Mouse (Mus musculus): Measurements from ENCODE around the gene Spag9.
A peak's percentile ranks its signal among the peaks of the same experiment; 100 is the strongest.
"Not testable (repeated sequence)": the region's sequence is repeated elsewhere in the genome, so short reads cannot be mapped to it uniquely, and the experiment has no call there.

Spag9 gene

GRCm38 (mm10) chr11:93987026-93987425 lies 8.9 kb upstream of the Spag9 start:
- no peak for DNase-seq

- DNase-seq: no peak
These were observed 8.1 kb upstream of the Spag9 start for GRCm38 (mm10) chr11:93987625-93988327.

- DNase-seq: no peak
These were observed 7.4 kb upstream of the Spag9 start for GRCm38 (mm10) chr11:93988328-93989062.

GRCm38 (mm10) chr11:93994531-93994930 lies 1.4 kb upstream of the Spag9 start:
- DNase-seq: peak; percentile 37

GRCm38 (mm10) chr11:93995111-93995719 lies 676 bp upstream of the Spag9 start:
- DNase-seq: peak; percentile 89

GRCm38 (mm10) chr11:93996306-93997140 lies 632 bp downstream of the Spag9 start:
- DNase-seq: peak; percentile 77

GRCm38 (mm10) chr11:93997141-93997775 lies 1.4 kb downstream of the Spag9 start:
- peak; percentile 61 for DNase-seq

GRCm38 (mm10) chr11:93999276-93999675 lies 3.4 kb downstream of the Spag9 start:
- no peak for DNase-seq

- DNase-seq: no peak
These were observed 7.5 kb downstream of the Spag9 start for GRCm38 (mm10) chr11:94003346-94003745.

GRCm38 (mm10) chr11:94019091-94019490 lies 23.2 kb downstream of the Spag9 start:
- DNase-seq: no peak

- no peak for DNase-seq
These were observed 24.5 kb downstream of the Spag9 start for GRCm38 (mm10) chr11:94020403-94020802.

GRCm38 (mm10) chr11:94026289-94026688 lies 30.4 kb downstream of the Spag9 start:
- no peak for DNase-seq

- no peak for DNase-seq
These were observed 36.2 kb downstream of the Spag9 start for GRCm38 (mm10) chr11:94032084-94032483.

GRCm38 (mm10) chr11:94032971-94033370 lies 37.1 kb downstream of the Spag9 start:
- no peak for DNase-seq

GRCm38 (mm10) chr11:94035974-94036373 lies 40.1 kb downstream of the Spag9 start:
- DNase-seq: peak; percentile 70

- no peak for DNase-seq
These were observed 45.6 kb downstream of the Spag9 start for GRCm38 (mm10) chr11:94041475-94041874.

GRCm38 (mm10) chr11:94042301-94042700 lies 46.4 kb downstream of the Spag9 start:
- DNase-seq: not testable (repeated sequence)

- peak; percentile 96 for DNase-seq
These were observed 48.4 kb downstream of the Spag9 start for GRCm38 (mm10) chr11:94043998-94044985.

GRCm38 (mm10) chr11:94045016-94045415 lies 49.1 kb downstream of the Spag9 start:
- DNase-seq: no peak

GRCm38 (mm10) chr11:94047288-94047687 lies 51.4 kb downstream of the Spag9 start:
- DNase-seq: no peak

GRCm38 (mm10) chr11:94054176-94054575 lies 58.3 kb downstream of the Spag9 start:
- no peak for DNase-seq
